Mouse (Mus musculus): ENCODE results near the gene Krtap3-2.

- TF ChIP-seq HCFC1 (IDR thresholded peaks at IDR 0.05; ENCODE audit: borderline replicate concordance, insufficient read depth, low read length) (no peak), ZC3H11A (IDR thresholded peaks at IDR 0.05; ENCODE audit: borderline replicate concordance, low read depth, low read length) (no peak)
Measured at GRCm38 (mm10) chr11:99514098-99514497, 42.6 kb downstream of the Krtap3-2 start.
